Mouse (Mus musculus): ENCODE data around the gene Adamts2. TPM values are rescaled to one million over a fixed set of nuclear protein-coding genes. Genes with fewer than 3 reads are reported as not detected.
A peak's percentile ranks its signal among the peaks of the same experiment; 100 is the strongest.

The Adamts2 gene
- total RNA-seq, 4 experiments from 2014 or later: 9.2 to 18.7 (median 13.0) TPM

DNA sequence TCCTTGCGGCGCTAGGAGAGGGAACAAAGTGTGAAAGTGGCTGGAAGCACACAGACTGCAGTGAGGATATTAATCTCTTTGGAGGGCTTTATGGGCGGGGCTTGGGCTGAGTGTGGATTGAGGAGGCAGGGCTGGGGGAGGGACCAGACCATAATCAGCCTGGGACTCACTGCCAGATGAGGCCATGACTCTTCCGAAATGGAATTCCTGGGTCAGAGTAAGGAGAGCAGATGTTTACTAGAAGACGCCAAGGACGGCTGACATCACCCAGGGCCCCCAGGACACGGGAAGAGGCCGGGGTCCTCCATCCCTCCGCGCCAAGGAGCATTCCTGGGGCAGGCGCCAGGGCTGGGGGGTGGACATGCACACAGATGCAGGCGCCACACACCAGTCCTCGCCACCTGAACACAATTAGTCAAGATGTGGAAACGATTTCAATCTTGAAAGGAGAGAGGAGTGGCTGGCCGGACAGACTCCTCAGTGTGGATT is 20.4 kb downstream of the Adamts2 start:
- DNase-seq (ENCODE audit: low spot score in 2 of 2): no peak

DNA sequence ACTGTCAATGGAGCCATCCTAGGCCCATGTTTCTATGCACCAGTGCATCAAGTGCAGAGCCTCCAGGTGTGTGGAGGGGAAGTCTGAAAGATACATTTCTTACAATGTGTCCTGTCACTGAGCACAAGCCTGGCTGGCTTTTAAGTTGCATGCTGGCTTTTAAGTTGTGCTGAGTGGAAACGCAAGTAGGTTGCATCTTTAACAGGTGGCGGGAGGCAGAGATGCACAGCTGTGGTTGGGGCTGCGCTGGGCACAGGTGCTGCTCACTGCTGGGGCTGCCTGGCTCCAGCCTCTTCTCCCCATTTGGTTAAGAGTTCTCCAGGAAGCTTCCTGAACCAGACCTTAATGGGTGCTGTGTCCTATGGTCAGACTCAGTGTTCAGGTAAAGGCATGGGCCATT is 21.9 kb downstream of the Adamts2 start:
- DNase-seq (ENCODE audit: low spot score in 2 of 2): no peak

DNA sequence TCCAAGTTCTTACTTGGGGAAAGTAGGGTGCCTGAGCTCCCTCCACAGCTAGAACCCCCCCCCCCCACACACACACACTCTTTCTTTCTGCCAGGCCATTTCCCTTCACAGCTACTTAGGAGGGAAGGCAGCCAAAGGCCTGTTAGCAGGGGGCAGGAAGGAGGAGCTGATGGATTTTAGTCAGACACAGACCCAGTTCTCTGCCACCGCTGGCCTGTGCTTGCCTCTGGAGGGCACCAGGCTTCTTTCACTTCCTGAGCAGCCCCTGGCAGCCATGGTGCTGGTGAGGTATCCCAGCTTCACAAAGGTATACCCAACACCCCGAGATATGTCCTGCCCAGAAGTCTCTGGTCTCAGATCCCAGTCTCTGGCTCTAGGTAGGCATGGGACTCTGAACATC is 22.4 kb downstream of the Adamts2 start:
- no peak for DNase-seq (ENCODE audit: low spot score in 2 of 2)

DNA sequence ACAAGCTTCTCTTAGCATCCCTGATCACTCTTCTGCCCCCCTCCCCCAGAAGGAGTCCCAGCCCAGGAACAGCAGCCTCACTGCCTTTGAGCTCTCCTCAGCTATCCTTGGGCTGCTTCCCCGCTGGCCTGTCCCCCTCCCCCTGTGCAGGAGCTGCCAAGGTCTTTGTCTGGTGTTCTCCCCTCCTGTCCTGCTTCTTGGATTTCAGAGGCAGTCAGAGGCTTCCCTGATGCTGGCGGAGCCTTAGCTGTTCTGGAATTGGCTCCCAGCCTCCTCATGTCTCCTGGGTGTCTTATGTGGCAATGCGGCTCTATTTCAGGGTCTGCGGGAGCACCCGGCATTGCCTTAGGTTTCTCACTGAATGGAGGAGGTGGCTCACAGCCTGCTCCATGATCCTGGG is 22.8 kb downstream of the Adamts2 start:
- no peak for DNase-seq (ENCODE audit: low spot score in 2 of 2)

DNA sequence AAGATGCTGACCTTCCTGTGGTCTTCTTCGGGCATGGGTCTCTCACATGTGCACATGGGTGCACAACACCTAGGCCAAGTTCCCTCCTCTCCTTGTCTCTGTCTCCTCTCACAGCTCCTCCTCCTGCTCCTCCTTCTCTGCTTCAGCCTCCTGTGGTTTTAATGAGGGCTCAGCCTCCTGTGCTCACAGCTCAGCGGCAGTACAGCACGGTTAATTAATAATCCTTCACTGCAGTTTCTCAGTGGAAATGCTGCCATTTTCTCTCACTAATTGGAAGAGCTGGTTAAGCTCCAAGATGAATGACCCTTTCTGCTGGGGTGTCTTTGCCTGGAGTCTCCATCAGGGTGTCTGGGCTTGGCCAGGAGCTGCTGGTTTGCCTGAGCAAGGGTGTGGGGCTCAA is 27.0 kb downstream of the Adamts2 start:
- DNase-seq (ENCODE audit: low spot score in 2 of 2): no peak

DNA sequence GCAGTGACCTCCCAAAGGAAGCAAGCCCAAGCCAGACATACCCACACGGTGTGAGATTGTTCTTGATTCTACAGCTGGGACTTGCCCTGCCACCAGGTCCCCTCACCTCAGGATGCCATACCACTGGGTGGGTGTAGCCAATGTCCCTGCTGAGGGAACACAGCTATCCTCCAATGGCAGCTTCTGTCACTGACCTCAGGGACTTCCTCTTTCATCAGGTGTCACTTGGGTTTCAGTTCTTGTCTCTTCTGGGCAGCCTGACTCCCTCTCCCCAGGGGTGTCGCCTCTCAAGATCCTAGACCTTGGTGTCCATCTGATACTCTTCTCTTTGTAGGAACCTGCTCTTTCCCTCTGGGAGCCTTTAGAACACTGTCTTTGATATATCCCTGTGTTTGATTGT is 28.6 kb downstream of the Adamts2 start:
- DNase-seq (ENCODE audit: low spot score in 2 of 2): no peak

DNA sequence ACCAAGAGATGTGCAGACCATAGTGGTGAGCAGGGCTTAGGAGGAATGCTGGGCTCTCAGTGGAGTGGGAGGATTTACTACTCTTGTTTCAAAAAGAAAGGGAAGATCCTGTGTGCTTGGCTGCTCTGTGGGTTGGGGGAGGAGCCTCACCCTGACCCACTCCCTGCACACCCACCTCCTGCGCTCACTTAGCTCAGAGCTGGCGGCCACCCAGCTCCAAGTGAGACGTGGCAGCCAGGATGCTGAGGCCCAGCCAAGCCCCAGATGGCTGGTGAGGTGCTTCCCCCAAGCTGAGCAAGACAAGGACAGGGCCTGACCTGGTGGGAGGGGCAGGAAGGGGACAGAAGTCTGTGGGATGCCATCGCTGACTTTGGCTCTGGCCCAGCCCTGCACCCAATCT is 30.4 kb downstream of the Adamts2 start:
- peak; percentile 20 to 42 for DNase-seq (ENCODE audit: low spot score in 2 of 2)

DNA sequence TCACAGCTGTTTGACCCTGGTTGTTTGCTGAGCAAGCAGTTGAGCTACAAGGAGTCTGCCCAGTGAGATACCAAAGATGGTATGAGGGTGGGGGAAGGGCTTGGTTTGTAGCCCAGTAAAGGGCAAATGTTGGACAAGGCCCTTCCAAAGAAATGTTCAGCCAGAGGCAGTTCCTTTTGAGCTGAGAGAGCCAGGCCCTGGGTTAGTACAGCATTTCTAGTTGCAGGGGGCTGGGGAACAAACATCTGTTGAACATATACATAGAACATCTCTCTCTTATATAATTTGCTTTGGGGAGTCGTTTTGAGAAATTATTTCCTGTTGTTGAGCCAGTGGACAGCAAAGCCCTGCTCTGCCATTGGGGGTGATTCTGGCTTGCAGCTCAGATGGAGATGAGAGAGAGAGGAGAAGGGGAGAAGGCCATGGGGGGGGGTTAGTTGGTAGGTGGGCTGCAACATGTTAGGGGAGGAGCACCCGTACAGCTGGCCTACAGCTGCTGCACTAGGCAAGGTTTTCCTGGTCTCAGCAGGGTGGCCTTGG is 33.2 kb downstream of the Adamts2 start:
- no peak for DNase-seq (ENCODE audit: low spot score in 2 of 2)

DNA sequence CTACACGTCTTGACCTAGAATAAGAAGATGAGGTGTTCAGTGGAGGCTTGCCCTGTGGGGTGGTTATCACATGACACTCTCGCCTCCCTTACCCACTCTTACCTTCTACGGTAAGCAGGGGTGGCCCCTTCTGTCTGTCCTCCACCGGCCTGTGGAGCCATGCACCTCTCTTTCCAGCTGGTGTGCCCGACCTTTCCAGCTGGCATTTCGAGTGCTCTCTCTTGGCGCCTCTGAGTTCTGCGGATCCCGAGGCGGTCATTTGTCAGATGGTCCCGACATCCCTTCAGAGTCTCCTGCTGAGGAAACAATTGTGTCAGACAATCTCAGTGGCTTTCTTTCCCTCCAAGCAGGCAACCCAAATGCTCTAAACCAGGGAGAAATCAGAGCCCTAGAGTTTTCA is 35.1 kb downstream of the Adamts2 start:
- no peak for DNase-seq (ENCODE audit: low spot score in 2 of 2)

DNA sequence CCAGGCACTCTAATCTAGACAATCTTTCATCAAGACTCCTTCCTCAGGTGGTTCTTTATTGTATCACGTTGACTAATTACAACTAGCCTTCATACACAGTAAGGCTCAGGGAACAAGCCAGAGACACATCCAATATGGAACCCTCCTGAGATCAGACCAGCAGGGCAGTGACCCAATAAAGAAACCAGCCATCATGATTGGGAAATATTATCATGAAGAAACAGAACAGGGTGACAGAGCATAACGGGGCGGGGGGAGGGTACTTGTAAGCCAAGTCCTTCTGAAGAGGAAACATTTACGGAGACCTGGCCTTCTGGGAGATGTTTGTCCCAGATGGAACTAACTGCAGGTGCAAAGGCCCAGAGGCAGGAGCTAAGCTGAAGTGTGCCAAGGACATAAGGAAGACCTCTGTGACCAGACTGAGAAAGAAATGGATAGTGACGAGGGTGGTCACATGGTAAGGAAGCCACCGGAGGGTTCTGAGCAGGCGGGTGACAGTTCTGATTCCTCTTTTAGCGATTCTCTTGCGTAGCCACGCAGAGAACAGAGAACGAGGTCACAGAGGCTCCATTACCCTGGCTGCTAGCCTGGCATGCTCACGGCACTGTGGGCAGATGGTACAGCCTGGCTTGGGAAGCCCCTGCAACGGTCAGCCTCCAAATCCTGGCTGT is 36.4 kb downstream of the Adamts2 start:
- DNase-seq (ENCODE audit: low spot score in 2 of 2): no peak

DNA sequence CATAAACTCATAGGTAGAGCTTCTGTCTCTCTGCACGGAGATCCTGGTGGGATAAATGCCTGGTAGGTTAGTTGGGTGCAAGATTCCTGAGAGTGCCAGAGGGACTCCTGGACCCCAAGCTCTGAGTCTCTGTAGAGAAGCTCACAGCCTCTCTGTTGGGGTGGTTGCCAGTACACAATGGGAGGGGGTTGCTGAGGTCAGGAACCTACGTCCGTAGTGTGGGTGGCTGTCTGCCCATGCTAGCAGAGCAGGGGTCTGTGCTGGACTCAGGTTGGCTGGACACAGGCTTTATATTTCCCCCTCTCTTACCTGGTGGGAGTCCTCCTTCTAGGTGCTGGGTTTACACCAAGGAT is 37.0 kb downstream of the Adamts2 start:
- DNase-seq (ENCODE audit: low spot score in 2 of 2): no peak

DNA sequence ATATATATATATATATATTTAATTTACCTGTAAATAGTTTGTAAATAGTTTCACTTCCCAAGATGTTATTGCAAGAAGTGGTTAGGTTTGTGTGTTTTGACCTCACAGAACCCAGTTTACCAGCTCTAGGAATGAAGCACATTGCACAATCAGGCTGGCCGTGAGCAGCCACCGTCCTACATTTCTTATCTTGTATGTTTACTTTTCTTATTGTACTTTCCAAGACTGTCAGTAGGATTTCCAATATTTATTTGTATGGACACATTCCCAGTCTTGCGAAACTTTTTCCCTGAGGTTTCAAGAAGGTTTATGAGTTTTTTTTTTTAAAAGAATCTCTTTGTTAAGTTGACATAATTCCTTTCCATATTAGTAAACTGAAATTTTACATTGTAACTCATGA is 40.7 kb downstream of the Adamts2 start:
- no peak for DNase-seq (ENCODE audit: low spot score in 2 of 2)

DNA sequence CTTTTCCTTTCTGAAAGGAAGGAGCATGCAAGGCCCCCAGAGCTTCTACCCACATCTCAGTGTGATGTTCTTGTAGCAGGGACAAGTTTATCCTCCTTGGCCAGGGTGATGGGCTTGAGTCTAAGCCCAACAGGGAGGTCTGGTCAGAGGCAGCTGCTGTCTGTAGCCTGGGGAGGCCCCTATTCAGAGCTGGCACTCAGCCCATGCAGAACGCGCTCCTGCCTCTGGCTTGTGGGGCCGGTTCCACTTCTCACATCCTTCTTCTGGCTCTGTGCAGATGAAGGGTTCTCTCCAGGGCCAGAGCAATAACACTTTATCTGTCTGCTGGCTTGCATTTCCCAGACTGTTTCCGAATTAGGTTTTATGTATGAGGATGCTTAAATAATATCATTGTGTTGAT is 44.3 kb downstream of the Adamts2 start:
- DNase-seq (ENCODE audit: low spot score in 2 of 2): no peak

DNA sequence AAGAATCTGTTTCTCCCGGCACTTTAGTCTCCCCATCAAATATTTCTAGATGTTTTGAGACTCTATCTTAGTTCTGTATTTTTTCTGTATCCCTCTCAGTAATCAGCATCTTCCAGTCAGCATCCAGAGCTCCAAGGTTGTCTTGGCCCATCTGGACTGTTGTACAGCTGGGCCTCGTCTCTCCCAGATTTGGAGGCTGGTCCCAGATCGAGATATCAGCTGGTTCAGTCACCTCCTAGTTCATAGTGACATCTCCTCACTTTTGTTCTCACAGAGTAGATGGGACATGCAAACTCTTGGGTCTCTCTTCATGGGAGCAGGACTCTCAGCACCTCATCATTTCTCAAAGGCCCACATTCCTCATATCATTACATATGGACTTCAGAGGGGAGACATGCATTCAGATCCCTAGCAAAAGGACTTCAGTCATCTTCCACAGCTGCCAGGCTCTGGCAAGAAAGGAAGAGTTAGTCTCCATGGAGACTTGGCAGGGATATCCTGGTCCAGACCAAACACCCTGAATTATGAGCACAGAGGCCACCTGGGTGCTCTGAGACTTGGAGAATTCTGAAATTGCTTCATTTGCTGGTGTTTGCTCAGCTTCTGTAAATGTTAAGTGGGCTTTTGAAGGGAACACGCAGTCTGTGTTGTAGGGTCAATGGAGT is 46.4 kb downstream of the Adamts2 start:
- no peak for DNase-seq (ENCODE audit: low spot score in 2 of 2)

DNA sequence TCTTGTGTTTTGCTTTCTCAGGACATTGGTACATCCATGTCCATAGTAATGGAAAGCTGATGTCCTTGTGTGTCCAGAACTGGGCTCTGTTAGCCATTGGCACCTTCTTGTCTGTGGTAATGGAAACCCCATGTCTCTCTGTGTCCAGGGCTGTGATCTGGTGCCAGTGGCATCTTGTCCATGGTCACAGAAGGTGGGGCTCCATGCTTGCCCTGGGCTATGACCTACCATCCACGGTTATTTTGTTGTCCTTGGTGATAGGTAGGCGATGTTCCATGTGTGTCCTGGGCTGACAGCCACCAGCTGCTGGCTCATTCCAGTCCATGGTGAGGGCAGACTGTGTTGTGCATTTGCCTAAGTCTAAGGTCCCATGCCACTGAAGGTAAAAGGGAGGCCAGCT is 48.2 kb downstream of the Adamts2 start:
- DNase-seq (ENCODE audit: low spot score in 2 of 2): no peak

DNA sequence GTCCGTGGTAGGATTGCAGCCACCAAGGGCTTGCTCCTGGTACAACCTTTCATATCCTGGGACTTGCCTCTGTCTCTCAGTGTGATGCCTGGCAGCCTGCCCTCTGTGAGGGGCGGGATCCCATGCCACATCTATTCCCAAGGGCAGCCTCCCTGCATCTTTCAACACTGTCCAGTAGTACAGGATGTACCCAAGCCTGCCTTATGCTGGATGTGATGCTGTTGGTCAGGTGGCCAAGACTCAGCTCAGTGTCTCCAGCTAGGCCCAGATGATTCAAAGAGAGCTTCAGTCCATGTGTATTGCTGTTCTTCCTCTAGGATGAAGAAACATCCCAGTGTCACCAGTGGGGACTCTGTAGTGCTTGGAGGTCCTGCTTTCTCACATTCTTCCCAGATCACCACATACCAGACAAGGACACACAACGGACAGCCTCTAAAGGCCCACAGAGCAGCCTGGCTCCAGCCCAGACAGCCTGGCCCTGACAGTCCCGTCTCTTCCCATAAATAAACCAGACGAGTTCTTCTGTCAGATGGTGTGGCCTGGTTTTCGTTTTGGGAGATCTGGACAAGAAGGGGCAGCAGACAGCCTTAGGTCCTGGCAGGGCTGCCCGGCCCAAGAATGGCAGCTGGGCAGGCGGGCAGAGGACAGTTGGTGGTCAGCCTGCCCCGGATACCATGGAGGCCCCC is 52.0 kb downstream of the Adamts2 start:
- DNase-seq (ENCODE audit: low spot score in 2 of 2): no peak

DNA sequence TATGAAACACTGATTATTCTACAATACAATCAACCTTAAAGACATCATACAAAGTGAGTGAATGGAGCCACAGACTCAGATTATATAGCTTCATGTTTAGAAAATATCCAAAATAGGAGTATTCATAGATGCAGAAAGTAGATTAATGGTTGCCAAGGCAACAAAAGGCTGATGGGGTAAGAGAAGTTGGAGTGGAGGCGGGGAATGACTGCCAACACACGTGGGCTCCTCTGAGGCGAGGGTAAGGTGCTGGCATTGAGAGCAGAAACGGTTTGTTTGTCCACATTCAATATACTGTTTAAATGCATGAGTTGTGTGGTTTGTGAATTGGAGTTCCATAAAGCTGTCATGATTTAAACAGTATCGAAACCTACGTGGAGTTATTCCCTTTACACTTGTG is 56.9 kb downstream of the Adamts2 start:
- DNase-seq (ENCODE audit: low spot score in 2 of 2): no peak

DNA sequence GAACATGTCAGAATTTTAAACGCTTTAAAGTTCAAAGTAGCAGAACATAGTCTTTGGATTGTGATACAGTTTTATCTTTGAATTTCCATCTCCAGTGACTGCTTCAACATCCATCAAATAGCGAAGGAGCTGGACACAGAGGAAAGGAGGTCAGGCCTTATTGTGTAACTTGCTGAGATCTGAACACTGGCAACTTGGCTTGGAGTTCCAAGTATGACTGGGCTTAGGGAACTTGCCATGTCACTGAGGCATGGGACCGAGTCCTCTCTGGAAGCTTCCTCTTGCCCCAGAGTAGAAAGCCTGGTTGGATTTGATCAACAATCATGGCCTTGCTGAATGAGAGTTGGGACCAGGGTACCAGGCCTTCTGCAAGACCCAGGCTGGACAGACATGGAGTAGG is 60.3 kb downstream of the Adamts2 start:
- no peak for DNase-seq (ENCODE audit: low spot score in 2 of 2)

DNA sequence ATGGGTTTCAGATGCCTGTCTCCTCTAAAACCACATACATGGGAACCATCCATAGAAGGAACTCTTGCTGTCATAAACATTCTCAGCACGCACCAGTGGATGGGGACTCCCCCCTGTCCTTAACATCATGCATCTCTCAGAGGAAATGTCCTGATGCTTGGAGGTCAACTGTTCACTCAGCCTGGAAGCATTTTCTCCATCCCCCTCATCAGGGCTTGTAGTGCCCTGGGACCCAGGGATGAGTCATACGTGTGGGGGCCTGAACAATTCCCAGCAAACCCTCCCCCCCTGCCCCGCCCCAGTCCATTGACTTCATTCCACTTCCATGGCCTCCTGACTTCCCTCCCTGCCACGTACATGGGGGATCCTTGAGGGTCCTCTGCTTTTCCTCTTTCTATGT is 62.9 kb downstream of the Adamts2 start:
- DNase-seq (ENCODE audit: low spot score in 2 of 2): no peak

DNA sequence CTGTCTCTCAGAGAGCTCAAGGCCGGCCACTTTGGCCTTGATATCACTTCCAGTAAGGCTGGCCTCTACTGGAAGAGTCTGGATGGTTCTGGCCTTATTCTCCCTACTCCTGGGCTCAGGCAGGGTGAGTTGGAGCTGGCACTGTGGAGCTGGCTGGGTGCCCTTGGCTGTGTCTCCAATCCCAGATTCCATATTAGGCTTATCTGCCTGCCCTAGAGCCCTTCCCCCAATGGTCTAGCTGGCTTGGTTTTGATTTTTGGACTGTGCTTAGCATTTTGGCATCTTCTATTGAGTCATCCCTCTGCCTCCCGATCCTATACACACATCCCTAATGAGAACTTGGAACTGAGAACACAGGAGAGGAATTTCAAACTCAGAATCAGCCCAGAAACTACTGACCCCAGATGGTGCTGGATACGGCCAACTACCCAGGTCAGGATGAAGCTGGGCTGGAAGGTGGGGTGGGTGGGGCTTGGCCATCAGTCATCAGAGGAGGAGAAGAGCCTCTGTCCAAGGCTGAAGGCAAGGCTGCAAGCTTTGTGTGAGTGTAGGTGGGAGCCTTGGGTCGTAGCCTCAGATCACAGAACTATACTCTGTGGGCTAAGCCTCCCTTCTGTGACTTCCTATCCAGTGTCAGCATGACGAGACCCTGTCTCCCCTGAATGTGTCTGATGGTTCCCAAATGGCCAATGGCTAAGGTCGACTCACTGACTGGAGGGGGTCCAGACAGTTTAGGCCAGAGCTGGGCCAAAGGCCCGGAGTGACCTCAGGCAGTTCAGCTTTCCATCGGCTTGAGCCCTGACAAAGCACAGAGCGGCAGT is 67.9 kb downstream of the Adamts2 start:
- peak in 1 of 2 experiments; percentile 19 for DNase-seq (ENCODE audit: low spot score in 2 of 2)

DNA sequence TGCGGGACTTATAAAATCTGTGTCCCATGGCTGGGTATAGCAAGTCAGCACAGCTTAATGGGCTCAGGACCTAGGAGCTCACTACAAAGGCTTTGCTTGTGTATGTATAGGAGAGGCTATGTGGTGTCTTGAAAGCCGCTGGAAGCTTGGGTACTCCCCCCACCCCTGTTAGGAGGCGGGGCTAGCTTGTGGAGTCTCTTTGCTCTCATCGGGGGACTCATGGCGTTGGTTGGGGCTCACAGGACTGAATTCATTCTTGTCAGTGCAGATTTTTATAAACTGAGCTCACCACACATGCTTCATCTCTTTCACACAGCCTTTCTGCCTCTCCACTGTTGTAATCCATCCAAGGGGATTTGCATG is 68.5 kb downstream of the Adamts2 start:
- no peak for DNase-seq (ENCODE audit: low spot score in 2 of 2)

DNA sequence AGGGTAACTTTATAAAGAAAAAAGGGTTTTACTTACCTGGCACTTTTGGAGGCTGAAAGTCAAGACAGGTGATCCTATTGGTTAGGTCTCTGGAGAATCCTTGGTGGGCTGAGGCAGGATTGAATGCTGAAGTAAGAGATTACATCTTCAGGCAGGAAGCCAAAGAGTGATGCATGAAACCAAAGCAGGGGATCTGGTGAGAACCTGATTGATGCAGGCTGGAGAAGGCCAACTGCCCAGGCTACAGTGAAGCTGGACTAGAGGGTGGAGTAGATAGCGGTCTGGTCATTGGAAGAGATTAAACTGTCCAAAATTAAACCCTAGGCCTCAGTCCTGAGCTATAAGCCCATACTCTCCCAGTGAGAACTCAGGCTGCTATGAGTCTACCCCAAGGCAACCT is 69.0 kb downstream of the Adamts2 start:
- DNase-seq (ENCODE audit: low spot score in 2 of 2): no peak
